Comparison of ENCODE assay signal across 18 mouse cellular contexts in genomic region chr8:116654881-116655280, GRCm38 (mm10).
"Had no signal": no experiment of that assay in that cellular context is flagged by ENCODE, and none has a peak within 500 bp of the region (broad histone marks: within the 10 kb centered on the region; RNA-seq: fewer than 3 reads in every experiment).

No protein-coding gene starts in this region.

- H3K27ac ChIP-seq: intestine, embryonic 15.5 days; left cerebral cortex, adult 2 months; liver, embryonic 13.5 days; midbrain, embryonic 12.5 days; midbrain, embryonic 15.5 days; neural tube, embryonic 12.5 days; neural tube, embryonic 15.5 days; stomach, postnatal 0 days had no signal

- DNase-seq: layer of hippocampus, postnatal 36 days; liver, embryonic 13.5 days; lung, adult 2 months; lung, postnatal 14 days; lung, postnatal 4 days; right cerebral cortex, adult 18-20 months; right cerebral cortex, postnatal 14 days; right cerebral cortex, postnatal 4 days; thymus, adult 2 months; thymus, postnatal 14 days; thymus, postnatal 4 days had no signal

- H3K4me2 ChIP-seq: intestine, embryonic 15.5 days; liver, embryonic 13.5 days; midbrain, embryonic 12.5 days; midbrain, embryonic 15.5 days; neural tube, embryonic 12.5 days; neural tube, embryonic 15.5 days had no signal

- H3K9me3 ChIP-seq: intestine, embryonic 15.5 days; liver, embryonic 13.5 days; midbrain, embryonic 12.5 days; midbrain, embryonic 15.5 days; neural tube, embryonic 12.5 days; neural tube, embryonic 15.5 days had no signal

- ATAC-seq: intestine, embryonic 15.5 days; midbrain, embryonic 15.5 days had no signal

- H3K4me3 ChIP-seq: intestine, embryonic 15.5 days; left cerebral cortex, adult 2 months; liver, embryonic 13.5 days; midbrain, embryonic 12.5 days; midbrain, embryonic 15.5 days; neural tube, embryonic 12.5 days; neural tube, embryonic 15.5 days had no signal

- H3K9ac ChIP-seq: intestine, embryonic 15.5 days; liver, embryonic 13.5 days; midbrain, embryonic 12.5 days; midbrain, embryonic 15.5 days; neural tube, embryonic 12.5 days; neural tube, embryonic 15.5 days had no signal

- H3K4me1 ChIP-seq: liver, embryonic 13.5 days; midbrain, embryonic 12.5 days; midbrain, embryonic 15.5 days; neural tube, embryonic 12.5 days; neural tube, embryonic 15.5 days had no signal

- H3K36me3 ChIP-seq: intestine, embryonic 15.5 days; liver, embryonic 13.5 days; midbrain, embryonic 12.5 days; midbrain, embryonic 15.5 days; neural tube, embryonic 12.5 days; neural tube, embryonic 15.5 days had no signal

- H3K27me3 ChIP-seq: intestine, embryonic 15.5 days; liver, embryonic 13.5 days; midbrain, embryonic 12.5 days; midbrain, embryonic 15.5 days; neural tube, embryonic 12.5 days; neural tube, embryonic 15.5 days had no signal
